Mouse (Mus musculus): Measurements from ENCODE around the gene Sap30. TPM values are rescaled to one million over a fixed set of nuclear protein-coding genes. Genes with fewer than 3 reads are reported as not detected.

The Sap30 gene
- polyA plus RNA-seq, 1 experiment: 32.5 TPM

DNA sequence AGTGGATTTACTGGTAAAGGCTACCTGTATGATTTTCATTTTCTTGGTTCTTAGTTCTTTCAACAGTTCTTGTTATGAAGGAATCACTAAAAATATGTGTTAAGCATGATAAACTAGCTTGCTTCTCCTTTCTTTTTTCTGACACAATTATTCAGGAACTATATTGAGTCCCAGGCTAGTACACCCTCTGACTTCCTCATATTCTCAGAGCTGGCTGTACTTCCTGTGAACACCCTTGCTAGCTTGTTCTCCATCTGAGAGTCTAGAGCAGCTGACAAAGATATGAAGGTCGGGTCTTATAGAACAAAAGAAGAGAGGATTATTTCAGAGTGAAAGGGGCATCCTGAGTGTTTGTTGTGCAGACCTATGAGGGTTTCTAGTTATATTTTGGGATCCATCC lies 24.8 kb downstream of the Sap30 start:
- H3K79me2 ChIP-seq (ENCODE audit: control insufficient read depth, insufficient read depth): no peaks in the 10 kb centered on the region
- no peak overlapping the region for H3ac ChIP-seq (ENCODE audit: control insufficient read depth, insufficient read length)
- TF ChIP-seq TCF12 (IDR thresholded peaks at IDR 0.05; ENCODE audit: insufficient read depth, poor library complexity, severe bottlenecking) (no peak), POLR2A (IDR thresholded peaks at IDR 0.05; ENCODE audit: insufficient read length, low read depth) (no peak), MYOD1 (IDR thresholded peaks at IDR 0.05; ENCODE audit: control insufficient read depth in 1 of 3, insufficient read length in 2 of 3, low read depth in 2 of 3) (no peak), E2F4 (IDR thresholded peaks at IDR 0.05; ENCODE audit: insufficient read depth) (no peak), USF1 (IDR thresholded peaks at IDR 0.05; ENCODE audit: low read depth) (no peak), CEBPB (IDR thresholded peaks at IDR 0.05; ENCODE audit: insufficient read depth, poor library complexity, severe bottlenecking) (no peak)
- no peaks in the 10 kb centered on the region for H3K36me3 ChIP-seq (ENCODE audit: control insufficient read depth, insufficient read depth)
- no peak overlapping the region for H3K4me3 ChIP-seq
- H3K4me2 ChIP-seq (ENCODE audit: low read depth): no peak overlapping the region
- peaks cover 11% of the 10 kb centered on the region for H3K27me3 ChIP-seq (ENCODE audit: control insufficient read depth, insufficient read depth, insufficient read length)

DNA sequence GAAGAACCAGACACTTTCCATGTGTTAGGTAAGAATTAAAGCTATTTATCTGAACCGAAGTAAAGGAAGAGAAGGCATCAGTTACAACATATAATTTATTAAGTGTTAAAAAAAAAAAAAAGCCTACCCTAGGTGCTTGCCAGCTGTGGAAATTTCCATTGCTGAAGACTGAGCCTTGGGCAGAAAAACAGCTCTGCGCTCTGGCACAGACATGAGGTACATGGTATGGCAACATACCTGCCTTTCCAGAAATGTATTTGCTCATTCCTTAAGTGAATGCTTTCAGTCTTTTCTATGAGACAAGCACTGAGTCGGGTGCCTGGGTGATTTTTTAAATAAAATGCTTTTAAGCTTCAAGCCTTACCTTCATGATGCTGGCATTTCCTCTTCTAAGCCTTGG lies 29.7 kb downstream of the Sap30 start:
- no peak overlapping the region for H3K4me2 ChIP-seq (ENCODE audit: low read depth)
- TF ChIP-seq MYOG (IDR thresholded peaks at IDR 0.05; ENCODE audit: control insufficient read depth in 1 of 3, insufficient read depth in 1 of 3, insufficient read length in 2 of 3, low read depth in 2 of 3) (no peak), TCF3 (IDR thresholded peaks at IDR 0.05; ENCODE audit: insufficient read length, low read depth) (no peak), POLR2A (IDR thresholded peaks at IDR 0.05; ENCODE audit: insufficient read length, low read depth) (no peak), MAX (IDR thresholded peaks at IDR 0.05; ENCODE audit: low read depth) (no peak), USF1 (IDR thresholded peaks at IDR 0.05; ENCODE audit: low read depth) (no peak), REST (IDR thresholded peaks at IDR 0.05; ENCODE audit: insufficient read depth, insufficient read length) (no peak), TCF12 (IDR thresholded peaks at IDR 0.05; ENCODE audit: insufficient read depth, poor library complexity, severe bottlenecking) (no peak), POLR2AphosphoS2 (IDR thresholded peaks at IDR 0.05; ENCODE audit: insufficient read length, low read depth) (no peak), CEBPB (IDR thresholded peaks at IDR 0.05; ENCODE audit: insufficient read depth, poor library complexity, severe bottlenecking) (no peak), SRF (IDR thresholded peaks at IDR 0.05; ENCODE audit: control insufficient read depth, insufficient read length, low read depth) (no peak), MYOD1 (IDR thresholded peaks at IDR 0.05; ENCODE audit: control insufficient read depth in 1 of 3, insufficient read length in 2 of 3, low read depth in 2 of 3) (no peak), E2F4 (IDR thresholded peaks at IDR 0.05; ENCODE audit: insufficient read depth) (no peak)
- no peaks in the 10 kb centered on the region for H3K36me3 ChIP-seq (ENCODE audit: control insufficient read depth, insufficient read depth)
- H3K27me3 ChIP-seq (ENCODE audit: control insufficient read depth, insufficient read depth, insufficient read length): peaks cover 30% of the 10 kb centered on the region
- H3K79me2 ChIP-seq (ENCODE audit: control insufficient read depth, insufficient read depth): no peaks in the 10 kb centered on the region
- no peak overlapping the region for H3ac ChIP-seq (ENCODE audit: control insufficient read depth, insufficient read length)
- H3K4me3 ChIP-seq: no peak overlapping the region

GRCm38 (mm10) chr8:57457152-57457551 lies 30.5 kb downstream of the Sap30 start:
- H3ac ChIP-seq (ENCODE audit: control insufficient read depth, insufficient read length): no peak overlapping the region
- H3K36me3 ChIP-seq (ENCODE audit: control insufficient read depth, insufficient read depth): no peaks in the 10 kb centered on the region
- no peak overlapping the region for H3K4me3 ChIP-seq
- TF ChIP-seq SRF (IDR thresholded peaks at IDR 0.05; ENCODE audit: control insufficient read depth, insufficient read length, low read depth): no peak
- TF ChIP-seq CEBPB (IDR thresholded peaks at IDR 0.05; ENCODE audit: insufficient read depth, poor library complexity, severe bottlenecking): no peak
- TF ChIP-seq TCF12 (IDR thresholded peaks at IDR 0.05; ENCODE audit: insufficient read depth, poor library complexity, severe bottlenecking): no peak
- no peak for TF ChIP-seq MYOG (IDR thresholded peaks at IDR 0.05; ENCODE audit: control insufficient read depth in 1 of 3, insufficient read depth in 1 of 3, insufficient read length in 2 of 3, low read depth in 2 of 3)
- TF ChIP-seq TCF3 (IDR thresholded peaks at IDR 0.05; ENCODE audit: insufficient read length, low read depth): no peak
- TF ChIP-seq MYOD1 (IDR thresholded peaks at IDR 0.05; ENCODE audit: control insufficient read depth in 1 of 3, insufficient read length in 2 of 3, low read depth in 2 of 3): no peak
- no peak for TF ChIP-seq POLR2A (IDR thresholded peaks at IDR 0.05; ENCODE audit: insufficient read length, low read depth)
- TF ChIP-seq POLR2AphosphoS2 (IDR thresholded peaks at IDR 0.05; ENCODE audit: insufficient read length, low read depth): no peak
- TF ChIP-seq REST (IDR thresholded peaks at IDR 0.05; ENCODE audit: insufficient read depth, insufficient read length): no peak
- no peak for TF ChIP-seq MAX (IDR thresholded peaks at IDR 0.05; ENCODE audit: low read depth)
- no peak for TF ChIP-seq E2F4 (IDR thresholded peaks at IDR 0.05; ENCODE audit: insufficient read depth)
- TF ChIP-seq USF1 (IDR thresholded peaks at IDR 0.05; ENCODE audit: low read depth): no peak
- peaks cover 28% of the 10 kb centered on the region for H3K27me3 ChIP-seq (ENCODE audit: control insufficient read depth, insufficient read depth, insufficient read length)
- H3K79me2 ChIP-seq (ENCODE audit: control insufficient read depth, insufficient read depth): no peaks in the 10 kb centered on the region
- no peak overlapping the region for H3K4me2 ChIP-seq (ENCODE audit: low read depth)

DNA sequence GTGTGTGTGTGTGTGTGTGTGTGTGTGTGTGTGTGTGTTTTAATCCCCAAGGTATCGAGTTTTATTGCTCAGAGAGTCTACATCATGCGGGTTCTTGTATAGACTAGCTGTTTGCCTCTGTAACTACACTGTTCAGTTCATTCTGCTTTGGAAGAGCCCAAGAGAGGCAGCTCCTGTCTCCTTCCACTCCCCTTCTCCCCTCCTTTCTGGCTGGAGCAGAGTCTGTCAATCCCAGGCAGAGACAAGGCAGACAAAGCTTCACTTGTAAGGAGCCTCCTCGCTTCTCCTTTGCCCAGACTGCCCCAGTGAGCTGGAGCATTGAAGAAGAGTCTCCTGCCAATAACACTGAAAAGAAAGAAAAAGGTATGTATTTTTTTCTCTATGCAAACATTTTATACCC lies 31.9 kb downstream of the Sap30 start, which contains the start of gene Scrg1:
Gene Scrg1, plus strand, starts transcription at position 159 of the 400 bp plus-strand sequence.
- Histone ChIP-seq H3K79me2 (ENCODE audit: control insufficient read depth, insufficient read depth) (no peaks in the 10 kb centered on the region), H3K4me3 (no peak within 1 kb of the TSS), H3ac (ENCODE audit: control insufficient read depth, insufficient read length) (no peak within 1 kb of the TSS), H3K36me3 (ENCODE audit: control insufficient read depth, insufficient read depth) (no peaks in the 10 kb centered on the region), H3K4me2 (ENCODE audit: low read depth) (no peak within 1 kb of the TSS), H3K27me3 (ENCODE audit: control insufficient read depth, insufficient read depth, insufficient read length) (peaks cover 28% of the 10 kb centered on the region)
- no peak for TF ChIP-seq MAX (IDR thresholded peaks at IDR 0.05; ENCODE audit: low read depth)
- no peak for TF ChIP-seq MYOG (IDR thresholded peaks at IDR 0.05; ENCODE audit: control insufficient read depth in 1 of 3, insufficient read depth in 1 of 3, insufficient read length in 2 of 3, low read depth in 2 of 3)
- TF ChIP-seq POLR2AphosphoS2 (IDR thresholded peaks at IDR 0.05; ENCODE audit: insufficient read length, low read depth): no peak
- TF ChIP-seq USF1 (IDR thresholded peaks at IDR 0.05; ENCODE audit: low read depth): no peak
- TF ChIP-seq TCF12 (IDR thresholded peaks at IDR 0.05; ENCODE audit: insufficient read depth, poor library complexity, severe bottlenecking): no peak
- TF ChIP-seq REST (IDR thresholded peaks at IDR 0.05; ENCODE audit: insufficient read depth, insufficient read length): no peak
- TF ChIP-seq CEBPB (IDR thresholded peaks at IDR 0.05; ENCODE audit: insufficient read depth, poor library complexity, severe bottlenecking): no peak
- no peak for TF ChIP-seq SRF (IDR thresholded peaks at IDR 0.05; ENCODE audit: control insufficient read depth, insufficient read length, low read depth)
- TF ChIP-seq TCF3 (IDR thresholded peaks at IDR 0.05; ENCODE audit: insufficient read length, low read depth): no peak
- TF ChIP-seq MYOD1 (IDR thresholded peaks at IDR 0.05; ENCODE audit: control insufficient read depth in 1 of 3, insufficient read length in 2 of 3, low read depth in 2 of 3): no peak
- no peak for TF ChIP-seq POLR2A (IDR thresholded peaks at IDR 0.05; ENCODE audit: insufficient read length, low read depth)
- no peak for TF ChIP-seq E2F4 (IDR thresholded peaks at IDR 0.05; ENCODE audit: insufficient read depth)
